Mouse (Mus musculus): ENCODE measurements around the gene Rnf146. TPM values are rescaled to one million over a fixed set of nuclear protein-coding genes. Genes with fewer than 3 reads are reported as not detected.

The Rnf146 gene
- 142 TPM for polyA plus RNA-seq (2014; fragmentation: Illumina TruSeq; extraction: RNeasy Lipid Tissue Mini Kit (QIAGEN cat#74804))

GRCm38 (mm10) chr10:29362197-29362900, at the start of gene Rnf146:
Gene Rnf146 (minus strand): TSS chr10:29362442.

GRCm38 (mm10) chr10:29313064-29313638, 49.1 kb downstream of the Rnf146 start, which contains the start of gene Echdc1:
Gene Echdc1 (plus strand): TSS chr10:29313166.

Other genes starting within 250 kb of the Rnf146 start
- gene Soga3, start 218.6 kb downstream of the Rnf146 start, polyA plus RNA-seq (2014; fragmentation: Illumina TruSeq; extraction: RNeasy Lipid Tissue Mini Kit (QIAGEN cat#74804)): not detected
- gene Gm49353, start 163.5 kb downstream of the Rnf146 start, polyA plus RNA-seq (2014; fragmentation: Illumina TruSeq; extraction: RNeasy Lipid Tissue Mini Kit (QIAGEN cat#74804)): not detected
- gene 9330159F19Rik, start 150.8 kb downstream of the Rnf146 start, polyA plus RNA-seq (2014; fragmentation: Illumina TruSeq; extraction: RNeasy Lipid Tissue Mini Kit (QIAGEN cat#74804)): 1.4 TPM
- 73.9 TPM for gene Echdc1, start 49.3 kb downstream of the Rnf146 start, polyA plus RNA-seq (2014; fragmentation: Illumina TruSeq; extraction: RNeasy Lipid Tissue Mini Kit (QIAGEN cat#74804))
- 37.2 TPM for gene Rspo3, start 173.4 kb upstream of the Rnf146 start, polyA plus RNA-seq (2014; fragmentation: Illumina TruSeq; extraction: RNeasy Lipid Tissue Mini Kit (QIAGEN cat#74804))